Mouse (Mus musculus) G1E (cell line): ENCODE measurements at regions not wholly inside any gene's neighbourhood (a gene's known extent, or its start where the extent isn't known, plus 50 kb on each side); places are given as distances from the start of the nearest gene placed in this dataset.

ENCODE experiments used
- CTCF ChIP-seq: IDR thresholded peaks from 2 replicates; pipeline ENCODE4 v1.5.1; 2012; ENCODE audit warnings: low read depth, low read length, inconsistent platforms, mixed read lengths
- GATA1 ChIP-seq: IDR thresholded peaks from 2 replicates; pipeline ENCODE4 v1.6.1; 2012; ENCODE audit warnings: borderline replicate concordance, low read length, inconsistent platforms, mixed read lengths
- GATA2 ChIP-seq: IDR thresholded peaks from 2 replicates; pipeline ENCODE4 v1.6.1; 2012; ENCODE audit warnings: low read depth, low read length, inconsistent platforms, borderline replicate concordance
- POLR2AphosphoS5 ChIP-seq: IDR thresholded peaks from 2 replicates; pipeline ENCODE4 v1.6.1; 2012; ENCODE audit warnings: low read depth, low read length, inconsistent platforms; ENCODE audit not compliant: insufficient replicate concordance
- TAL1 ChIP-seq: conservative IDR thresholded peaks from 2 replicates; pipeline ENCODE4 v1.6.1; 2012; ENCODE audit warnings: low read depth, low read length, inconsistent platforms, mixed read lengths

- TF ChIP-seq CTCF: no peak
- no peak for TF ChIP-seq TAL1
- TF ChIP-seq GATA1: no peak
- no peak for TF ChIP-seq POLR2AphosphoS5
- no peak for TF ChIP-seq GATA2
These were observed 192.2 kb downstream of the Lmo4 start for GRCm38 (mm10) chr3:144012820-144013219.
